Mouse (Mus musculus): ENCODE results near the gene Tlk2.

The Tlk2 gene

GRCm38 (mm10) chr11:105159673-105160360 lies 18.8 kb upstream of the Tlk2 start:
- in situ Hi-C loops (cut with MboI; ENCODE audit: unreplicated experiment in 2 of 2): no loop called here

- in situ Hi-C loops (cut with MboI; ENCODE audit: unreplicated experiment in 2 of 2): no loop called here
Measured at GRCm38 (mm10) chr11:105161411-105161810, 17.2 kb upstream of the Tlk2 start.

- in situ Hi-C loops (cut with MboI; ENCODE audit: unreplicated experiment in 2 of 2): no loop called here
Measured at GRCm38 (mm10) chr11:105164516-105165510, 13.8 kb upstream of the Tlk2 start.

GRCm38 (mm10) chr11:105166780-105167179 lies 11.8 kb upstream of the Tlk2 start:
- in situ Hi-C loops (cut with MboI; ENCODE audit: unreplicated experiment in 2 of 2): no loop called here

- in situ Hi-C loops (cut with MboI; ENCODE audit: unreplicated experiment in 2 of 2): no loop called here
Measured at GRCm38 (mm10) chr11:105179523-105179922, 916 bp downstream of the Tlk2 start.

- in situ Hi-C loops (cut with MboI; ENCODE audit: unreplicated experiment in 2 of 2): no loop called here
Measured at GRCm38 (mm10) chr11:105180471-105181091, 2.0 kb downstream of the Tlk2 start.

- in situ Hi-C loops (cut with MboI; ENCODE audit: unreplicated experiment in 2 of 2): no loop called here
Measured at GRCm38 (mm10) chr11:105181126-105181637, 2.6 kb downstream of the Tlk2 start.

- in situ Hi-C loops (cut with MboI; ENCODE audit: unreplicated experiment in 2 of 2): no loop called here
Measured at GRCm38 (mm10) chr11:105181689-105182460, 3.3 kb downstream of the Tlk2 start.

GRCm38 (mm10) chr11:105182461-105182855 lies 3.9 kb downstream of the Tlk2 start:
- in situ Hi-C loops (cut with MboI; ENCODE audit: unreplicated experiment in 2 of 2): no loop called here

GRCm38 (mm10) chr11:105184678-105185077 lies 6.1 kb downstream of the Tlk2 start:
- in situ Hi-C loops (cut with MboI; ENCODE audit: unreplicated experiment in 2 of 2): loop anchor here in 1 of 2 experiments (5.0 kb wide), 1 partner anchor 57 kb away; the partner anchor contains the start of gene Mettl2

GRCm38 (mm10) chr11:105192186-105192585 lies 13.6 kb downstream of the Tlk2 start:
- in situ Hi-C loops (cut with MboI; ENCODE audit: unreplicated experiment in 2 of 2): no loop called here

- in situ Hi-C loops (cut with MboI; ENCODE audit: unreplicated experiment in 2 of 2): no loop called here
Measured at GRCm38 (mm10) chr11:105196893-105197662, 18.5 kb downstream of the Tlk2 start.

GRCm38 (mm10) chr11:105202403-105202802 lies 23.8 kb downstream of the Tlk2 start:
- in situ Hi-C loops (cut with MboI; ENCODE audit: unreplicated experiment in 2 of 2): no loop called here

GRCm38 (mm10) chr11:105210007-105210406 lies 31.4 kb downstream of the Tlk2 start:
- in situ Hi-C loops (cut with MboI; ENCODE audit: unreplicated experiment in 2 of 2): no loop called here

GRCm38 (mm10) chr11:105214257-105214656 lies 35.6 kb downstream of the Tlk2 start:
- in situ Hi-C loops (cut with MboI; ENCODE audit: unreplicated experiment in 2 of 2): no loop called here

GRCm38 (mm10) chr11:105217771-105218170 lies 39.2 kb downstream of the Tlk2 start:
- in situ Hi-C loops (cut with MboI; ENCODE audit: unreplicated experiment in 2 of 2): no loop called here

GRCm38 (mm10) chr11:105234501-105234900 lies 55.9 kb downstream of the Tlk2 start:
- in situ Hi-C loops (cut with MboI; ENCODE audit: unreplicated experiment in 2 of 2): no loop called here

GRCm38 (mm10) chr11:105240991-105241390 lies 62.4 kb downstream of the Tlk2 start:
- in situ Hi-C loops (cut with MboI; ENCODE audit: unreplicated experiment in 2 of 2): no loop called here

- in situ Hi-C loops (cut with MboI; ENCODE audit: unreplicated experiment in 2 of 2): no loop called here
Measured at GRCm38 (mm10) chr11:105246369-105246768, 67.8 kb downstream of the Tlk2 start.

Measured in v-Abl transformed pro-B cells (cell line).